Mouse (Mus musculus) bone marrow, adult 2 months (tissue): ENCODE data around the gene Rnaseh2c. TPM values are rescaled to one million over a fixed set of nuclear protein-coding genes. Genes with fewer than 3 reads are reported as not detected.

ENCODE experiments used
- H3K27ac ChIP-seq: fragments of 200-500 bp; 2 replicates; pipeline ENCODE4 v1.5.1; 2012; ENCODE audit warnings: low read depth, mild to moderate bottlenecking, control low read depth, inconsistent platforms, low read length; ENCODE audit not compliant: control insufficient read depth, poor library complexity, insufficient read depth
- H3K4me1 ChIP-seq: fragments of 200-500 bp; 2 replicates; pipeline ENCODE4 v1.6.1; 2011; ENCODE audit warnings: low read length; ENCODE audit not compliant: control insufficient read depth, insufficient read depth
- H3K4me3 ChIP-seq: fragments of 200-500 bp; replicated peaks from 2 replicates; pipeline ENCODE3; 2011; ENCODE audit warnings: mild to moderate bottlenecking, low read depth, low read length, control low read depth; ENCODE audit not compliant: control insufficient read depth
- CTCF ChIP-seq: fragments of 200-500 bp; IDR thresholded peaks from 2 replicates; pipeline ENCODE4 v1.5.1; 2011; ENCODE audit warnings: low read length, control low read depth; ENCODE audit not compliant: control insufficient read depth, insufficient read depth
- POLR2A ChIP-seq: fragments of 200-500 bp; IDR thresholded peaks from 2 replicates; pipeline ENCODE4 v1.6.1; 2011; ENCODE audit warnings: low read depth, mild to moderate bottlenecking, control low read depth, low read length, borderline replicate concordance; ENCODE audit not compliant: control insufficient read depth
- WGBS: fragments of 180-500 bp; shearing (Covaris S2); methylation state at CpG from one replicate; pipeline ENCODE4 v1.1.7; 2018; 5-methylcytosine and 5-hydroxymethylcytosine counted together
- polyA plus RNA-seq: library from polyadenylated mRNA; stranded (reverse); fragments of >200 nt; gene quantifications from 2 replicates; pipeline ENCODE4 v1.2.4, GENCODE M21; 2011; ENCODE audit warnings: low replicate concordance; ENCODE audit not compliant: missing spikeins, insufficient read depth, insufficient read length

The Rnaseh2c gene
- polyA plus RNA-seq, 1 experiment, result 132 TPM

GRCm38 (mm10) chr19:5636036-5636570 lies 34.4 kb downstream of the Rnaseh2c start:
- H3K27ac ChIP-seq, result no peak overlapping the region
- no peaks in the 10 kb centered on the region; the same call in none of the 2 replicates for H3K4me1 ChIP-seq
- 37% methylated on average over 7 of the region's 7 CpGs for WGBS
- no peak for TF ChIP-seq POLR2A
- no peak for TF ChIP-seq CTCF
- H3K4me3 ChIP-seq, result no peak overlapping the region

- no peak for TF ChIP-seq POLR2A
- TF ChIP-seq CTCF, result no peak
- Histone ChIP-seq H3K4me1 (no peaks in the 10 kb centered on the region; the same call in none of the 2 replicates), H3K4me3 (peak overlapping the region; percentile 89), H3K27ac (peak overlapping the region; percentile 93)
- 4% methylated on average over 12 of the region's 12 CpGs for WGBS
These were observed 34.9 kb downstream of the Rnaseh2c start for GRCm38 (mm10) chr19:5636571-5637041.

DNA sequence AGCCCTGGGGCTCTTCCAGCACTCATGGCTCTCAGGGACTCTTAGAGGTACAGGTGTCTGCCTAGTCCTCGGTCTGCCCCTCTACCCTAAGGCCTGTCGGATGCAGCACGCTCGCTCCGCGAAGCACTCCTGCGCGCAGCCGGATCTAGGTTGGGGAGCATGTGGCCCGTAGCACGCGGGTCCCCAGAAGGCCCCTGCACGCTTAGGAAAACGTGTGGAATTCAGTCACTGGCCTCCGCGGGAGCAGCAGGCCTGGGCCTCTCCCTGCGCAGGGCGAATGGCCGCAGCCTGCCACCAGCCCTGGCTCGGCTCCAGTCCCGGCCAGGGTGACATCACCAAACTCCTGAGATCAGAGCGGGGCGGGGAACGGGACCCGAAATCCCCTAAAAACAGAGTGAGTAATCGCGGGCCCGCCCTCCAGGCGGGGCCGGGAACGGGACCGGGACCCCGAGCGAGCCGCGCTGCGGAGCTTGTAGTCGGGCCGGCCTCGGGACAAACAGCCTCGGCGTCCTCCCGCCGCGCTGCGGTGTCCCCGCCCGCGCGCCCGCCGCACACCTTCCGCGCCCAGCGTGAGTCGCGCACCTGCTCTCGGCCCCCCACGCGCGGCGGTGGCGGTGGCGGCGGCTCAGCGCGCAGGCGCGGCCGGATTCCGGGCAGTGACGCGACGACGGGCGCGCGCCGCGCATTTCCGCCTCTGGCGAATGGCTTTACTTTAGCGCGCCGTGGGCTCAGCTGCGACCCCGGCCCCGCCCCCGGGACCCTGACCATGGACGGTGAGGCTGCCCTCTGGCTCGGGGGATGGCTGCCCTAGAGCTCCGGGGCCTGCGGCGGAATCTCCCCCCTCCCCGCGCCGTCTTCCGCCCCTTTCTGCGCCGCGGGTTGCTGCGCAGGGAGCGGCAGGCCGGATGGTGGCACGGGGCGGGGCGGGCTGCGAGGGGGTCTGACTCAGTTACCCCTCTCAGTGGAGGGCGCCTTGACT lies 35.7 kb downstream of the Rnaseh2c start, which contains the start of gene Rela:
TSS of gene Rela (plus strand) at position 415 of the 979 bp plus-strand sequence.
- H3K4me1 ChIP-seq, result no peaks in the 10 kb centered on the region; the same call in none of the 2 replicates
- peak within 1 kb of the TSS; percentile 93 for H3K27ac ChIP-seq
- under 1% methylated on average over 109 of the region's 109 CpGs for WGBS
- TF ChIP-seq POLR2A (peak; percentile 73; the same call in 1 of the 2 replicates), CTCF (no peak)
- peak within 1 kb of the TSS; percentile 89 for H3K4me3 ChIP-seq

DNA sequence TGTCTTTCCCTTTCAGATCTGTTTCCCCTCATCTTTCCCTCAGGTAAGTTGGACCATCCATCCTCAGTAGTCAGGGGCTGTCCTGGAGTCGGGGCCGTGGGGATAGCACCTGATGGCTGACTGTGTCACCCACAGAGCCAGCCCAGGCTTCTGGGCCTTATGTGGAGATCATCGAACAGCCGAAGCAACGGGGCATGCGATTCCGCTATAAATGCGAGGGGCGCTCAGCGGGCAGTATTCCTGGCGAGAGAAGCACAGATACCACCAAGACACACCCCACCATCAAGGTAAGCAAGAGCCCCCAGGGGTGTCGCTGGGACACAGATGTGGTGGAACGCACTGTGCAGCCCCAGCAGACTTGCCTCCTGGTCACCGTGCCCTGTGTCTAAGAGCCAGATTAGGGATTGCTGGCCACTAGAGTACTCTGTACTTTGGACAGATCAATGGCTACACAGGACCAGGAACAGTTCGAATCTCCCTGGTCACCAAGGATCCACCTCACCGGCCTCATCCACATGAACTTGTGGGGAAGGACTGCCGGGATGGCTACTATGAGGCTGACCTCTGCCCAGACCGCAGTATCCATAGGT lies 36.8 kb downstream of the Rnaseh2c start:
- peak overlapping the region; percentile 89 for H3K4me3 ChIP-seq
- H3K4me1 ChIP-seq, result no peaks in the 10 kb centered on the region; the same call in none of the 2 replicates
- TF ChIP-seq CTCF (no peak), POLR2A (no peak)
- 91% methylated on average over 18 of the region's 18 CpGs for WGBS
- H3K27ac ChIP-seq, result no peak overlapping the region

GRCm38 (mm10) chr19:5640339-5640738 lies 38.7 kb downstream of the Rnaseh2c start:
- 93% methylated on average over 9 of the region's 9 CpGs for WGBS
- no peak overlapping the region for H3K4me3 ChIP-seq
- H3K27ac ChIP-seq, result no peak overlapping the region
- TF ChIP-seq CTCF (no peak), POLR2A (no peak)
- no peaks in the 10 kb centered on the region; the same call in none of the 2 replicates for H3K4me1 ChIP-seq

- H3K4me1 ChIP-seq, result no peaks in the 10 kb centered on the region; the same call in none of the 2 replicates
- TF ChIP-seq CTCF (no peak), POLR2A (no peak)
- H3K27ac ChIP-seq, result no peak overlapping the region
- H3K4me3 ChIP-seq, result no peak overlapping the region
- 92% methylated on average over 17 of the region's 17 CpGs for WGBS
These were observed 39.3 kb downstream of the Rnaseh2c start for GRCm38 (mm10) chr19:5641021-5641420.

DNA sequence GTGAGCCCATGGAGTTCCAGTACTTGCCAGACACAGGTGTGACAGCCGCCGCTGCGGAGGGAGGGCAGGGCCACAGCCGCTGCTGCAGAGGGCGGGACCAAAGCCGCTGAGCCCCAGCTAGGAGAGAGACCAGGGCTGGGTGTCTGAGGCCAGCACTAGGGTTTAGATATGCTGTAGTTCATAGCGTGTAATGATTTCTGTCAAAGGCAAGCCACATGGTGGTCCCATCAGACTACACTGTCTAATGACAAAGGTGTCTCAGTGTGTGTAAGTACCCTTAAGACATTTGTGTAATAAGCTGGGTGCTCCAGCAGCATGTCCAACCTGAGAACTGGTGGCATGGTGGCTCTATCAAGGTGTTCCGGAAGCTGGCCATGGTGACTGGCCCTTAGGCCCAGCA lies 40.0 kb downstream of the Rnaseh2c start:
- Histone ChIP-seq H3K4me3 (no peak overlapping the region), H3K27ac (no peak overlapping the region), H3K4me1 (no peaks in the 10 kb centered on the region; the same call in none of the 2 replicates)
- WGBS, result 93% methylated on average over 8 of the region's 8 CpGs
- TF ChIP-seq POLR2A (no peak), CTCF (no peak)

GRCm38 (mm10) chr19:5645280-5645679 lies 43.6 kb downstream of the Rnaseh2c start:
- WGBS, result 91% methylated on average over 9 of the region's 9 CpGs
- H3K4me3 ChIP-seq, result no peak overlapping the region
- H3K4me1 ChIP-seq, result peaks cover 1% of the 10 kb centered on the region; the same call in 1 of the 2 replicates
- no peak overlapping the region for H3K27ac ChIP-seq
- TF ChIP-seq POLR2A, result no peak
- TF ChIP-seq CTCF, result no peak
